Mouse (Mus musculus) cerebellum, postnatal 10 days (tissue): ENCODE measurements around the gene Zfp821.

ENCODE experiments used
- DNase-seq, 2 experiments: peaks; one replicate each; pipeline ENCODE4 v3.0.0; 2021; ENCODE audit warnings: mixed read lengths in 2 of 2

Gene Zfp821

DNA sequence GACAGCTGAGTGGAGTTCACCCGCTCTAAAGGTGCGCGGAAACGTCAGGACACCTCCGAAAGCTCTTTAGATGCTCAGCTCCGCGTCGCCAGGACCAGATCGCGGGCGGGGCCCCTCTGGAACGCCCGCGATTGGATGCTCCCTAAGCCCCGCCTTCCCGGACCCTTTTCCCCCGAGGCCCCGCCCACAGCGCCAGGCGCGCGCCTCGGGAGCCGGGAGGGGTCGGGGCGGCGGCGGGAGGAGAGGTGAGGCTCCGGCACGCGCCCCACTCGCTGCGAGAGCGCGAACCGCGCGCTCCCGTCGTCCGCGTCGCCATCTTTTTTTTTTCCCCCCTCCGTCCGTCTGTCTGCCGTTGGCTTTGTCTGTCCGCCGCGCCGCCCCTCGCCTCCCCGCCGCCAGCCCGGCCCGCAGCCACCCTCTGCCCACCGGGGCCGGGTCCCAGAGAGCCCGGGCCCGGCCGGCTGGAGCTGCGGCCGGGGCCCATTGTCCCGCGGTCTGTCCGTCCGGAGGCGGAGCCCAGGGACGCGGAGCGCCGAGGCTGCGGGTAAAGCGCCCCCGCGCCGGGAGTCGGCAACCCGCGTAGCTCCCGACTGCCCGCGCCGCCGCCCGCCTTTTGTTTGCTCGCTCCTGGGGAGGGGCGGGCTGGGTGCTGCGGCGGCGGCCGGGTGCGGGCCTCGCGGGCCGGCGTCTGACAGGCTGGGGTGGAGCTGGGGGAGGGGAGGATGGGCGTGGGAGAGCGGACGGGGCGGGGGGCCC, at the start of gene Zfp821:
Gene Zfp821, plus strand, starts transcription at position 227 of the 756 bp plus-strand sequence.
- peak; percentile 98 to 99 for DNase-seq

DNA sequence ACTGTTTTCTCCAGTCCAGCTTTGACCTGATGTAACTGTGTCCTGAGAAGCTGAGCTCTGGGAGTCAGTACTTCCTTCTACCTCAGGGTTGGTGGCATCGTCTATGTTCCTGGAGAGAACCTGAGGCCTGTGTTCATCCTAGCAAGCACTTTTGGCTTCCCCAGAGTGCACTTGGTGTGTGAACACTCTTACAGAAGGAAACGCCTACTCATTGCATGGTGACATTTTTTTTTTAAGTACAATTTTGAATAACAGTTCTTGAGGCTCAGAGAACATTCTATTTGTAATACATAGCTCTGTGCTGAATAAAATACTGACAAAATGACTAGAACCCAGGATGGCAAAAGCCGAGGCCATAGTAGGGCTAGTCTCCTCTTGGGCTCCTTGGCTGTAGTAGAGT, 48.5 kb upstream of the Zfp821 start:
- DNase-seq: no peak

DNA sequence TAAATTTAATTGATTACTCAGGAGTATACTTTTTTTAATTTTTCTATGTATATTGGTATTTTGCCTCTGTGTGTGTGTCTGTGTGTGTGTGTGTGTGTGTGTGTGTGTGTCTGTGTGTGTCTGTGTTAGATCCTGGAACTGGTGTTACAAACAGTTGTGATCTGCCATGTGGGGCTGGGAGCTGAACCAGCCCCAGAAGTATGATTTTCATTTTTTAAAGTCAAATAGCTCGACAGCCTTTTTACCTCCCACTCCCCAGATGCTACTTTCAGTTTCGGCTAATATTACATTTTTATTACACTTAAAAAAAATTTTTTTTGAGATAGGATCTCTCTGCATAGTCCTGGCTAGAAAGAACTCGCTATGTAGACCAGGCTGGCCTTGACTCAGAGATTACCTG, 43.0 kb upstream of the Zfp821 start:
- no peak for DNase-seq

DNA sequence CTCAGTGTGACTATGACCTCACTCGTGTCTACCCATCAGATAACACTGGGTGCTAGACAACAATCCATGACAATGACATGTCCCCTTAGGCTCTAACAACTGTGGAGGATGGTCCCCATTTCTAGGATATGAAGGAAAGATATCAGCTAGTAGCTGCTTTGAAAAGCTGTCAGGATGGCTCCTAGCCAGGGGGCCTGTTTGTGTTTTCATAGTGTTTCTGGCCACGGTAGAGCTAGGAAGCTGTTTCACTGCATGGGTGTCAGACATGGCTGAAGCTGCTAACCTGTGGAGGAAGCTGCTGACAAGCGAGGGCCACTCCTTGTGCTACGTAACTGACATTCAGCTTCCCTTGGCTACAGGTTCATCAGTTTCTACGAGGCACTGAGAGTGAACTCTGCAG, 38.7 kb upstream of the Zfp821 start:
- no peak for DNase-seq

DNA sequence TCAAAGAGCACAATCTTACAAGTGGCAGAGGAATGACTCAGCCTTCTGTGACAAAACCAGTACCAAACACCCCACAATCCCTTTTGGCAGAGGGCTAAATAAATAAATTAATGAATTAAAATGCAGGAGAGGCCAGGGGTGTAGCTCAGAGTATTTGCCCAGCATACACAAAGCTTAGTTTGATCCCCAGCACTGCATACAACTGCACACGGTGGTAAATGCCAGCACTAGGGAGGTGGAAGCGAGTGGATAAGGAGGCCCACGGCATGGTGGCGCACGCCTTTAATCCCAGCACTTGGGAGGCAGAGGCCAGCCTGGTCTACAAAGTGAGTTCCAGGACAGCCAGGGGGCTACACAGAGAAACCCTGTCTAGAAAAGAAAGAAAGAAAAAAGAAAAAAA, 32.7 kb upstream of the Zfp821 start:
- DNase-seq: no peak

DNA sequence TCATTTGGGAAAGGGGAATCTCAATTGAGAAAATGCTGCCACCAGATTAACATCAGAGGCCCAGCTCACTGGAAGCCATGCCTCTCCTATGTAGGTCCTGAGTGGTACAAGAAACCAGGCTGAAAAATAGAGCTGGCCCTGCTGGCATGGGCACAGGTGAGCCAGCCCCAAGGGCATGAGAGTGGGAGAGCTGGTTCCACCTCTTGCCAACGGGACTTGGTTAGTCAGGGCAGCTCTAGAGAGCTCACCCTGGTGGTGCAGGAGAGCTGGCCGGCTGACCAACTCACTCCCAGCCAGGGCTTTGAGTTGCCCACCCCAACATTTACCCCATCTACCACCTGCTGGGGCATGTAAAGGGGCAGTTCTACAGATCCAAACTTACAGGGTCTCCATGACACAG, 31.8 kb upstream of the Zfp821 start:
- no peak for DNase-seq

DNA sequence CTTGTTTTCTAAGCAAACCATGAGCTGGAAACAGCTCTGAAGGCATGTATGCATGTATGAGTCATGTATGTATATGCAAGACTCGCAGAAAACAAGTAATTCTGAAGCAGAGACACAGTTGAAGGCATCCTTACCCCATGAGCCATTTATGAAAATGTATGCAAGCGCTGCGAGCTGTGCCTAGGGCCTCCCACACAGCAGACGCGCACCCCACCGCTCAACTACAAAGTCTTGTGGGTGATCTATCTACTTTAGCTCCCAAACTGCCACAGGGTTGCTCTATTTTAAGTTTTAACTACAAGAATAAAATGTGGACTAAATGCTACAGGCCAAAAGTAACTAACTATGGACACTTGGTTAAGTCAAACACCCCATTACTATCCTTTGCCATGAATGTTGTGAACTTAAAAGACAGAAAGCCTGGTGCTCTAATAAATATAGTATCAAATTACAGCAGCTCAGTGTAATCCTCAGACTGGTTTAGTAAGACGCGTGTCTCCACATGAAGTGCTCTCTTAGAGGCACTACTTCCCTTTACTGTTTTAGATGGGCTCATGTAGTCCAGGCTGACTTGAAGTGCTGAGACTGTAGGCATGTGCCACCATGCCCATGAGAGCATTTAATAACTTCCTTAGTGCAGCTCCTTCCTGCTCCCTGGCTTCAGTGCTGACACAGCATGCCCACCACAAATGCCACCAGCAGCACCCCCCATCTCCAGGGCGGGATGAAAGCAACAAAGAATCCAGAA, 29.3 kb upstream of the Zfp821 start:
- DNase-seq: no peak

DNA sequence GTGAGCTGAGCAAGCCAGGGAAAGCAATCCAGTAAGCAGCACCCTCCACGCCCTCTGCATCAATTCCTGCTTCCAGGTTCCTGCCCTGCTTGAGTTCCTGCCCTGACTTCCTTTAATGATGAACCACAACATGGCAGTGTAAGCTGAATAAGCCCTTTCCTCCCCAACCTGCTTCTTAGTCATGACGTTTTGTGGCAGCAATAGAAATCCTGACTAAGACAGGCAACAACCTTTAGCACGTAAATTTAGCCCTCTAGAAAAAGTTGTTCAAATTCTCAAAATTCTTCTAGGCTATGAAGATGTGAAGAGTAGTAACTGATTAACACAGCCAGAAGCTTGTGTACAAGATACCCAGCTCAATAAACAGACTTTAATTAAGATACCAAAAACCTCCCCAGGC, 23.8 kb upstream of the Zfp821 start:
- DNase-seq: no peak

DNA sequence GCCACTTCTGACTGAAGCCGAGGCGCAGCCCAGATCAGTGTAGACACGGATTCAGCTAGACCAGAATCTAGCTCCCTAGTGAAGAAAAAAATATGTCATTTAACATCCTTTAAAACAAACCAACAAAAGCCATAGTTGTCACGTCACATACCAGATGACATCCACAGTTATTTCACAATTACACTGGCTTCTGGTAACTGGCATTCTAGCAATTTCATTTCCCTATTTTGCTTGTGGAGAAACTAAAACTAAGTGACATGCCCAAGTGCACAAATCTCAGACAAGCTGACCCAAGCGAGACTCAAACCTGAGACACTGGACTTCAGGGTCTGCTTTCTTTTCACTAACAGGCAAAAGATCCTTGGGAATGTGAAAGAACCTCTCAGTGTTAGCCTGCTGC, 23.2 kb upstream of the Zfp821 start:
- DNase-seq: no peak

DNA sequence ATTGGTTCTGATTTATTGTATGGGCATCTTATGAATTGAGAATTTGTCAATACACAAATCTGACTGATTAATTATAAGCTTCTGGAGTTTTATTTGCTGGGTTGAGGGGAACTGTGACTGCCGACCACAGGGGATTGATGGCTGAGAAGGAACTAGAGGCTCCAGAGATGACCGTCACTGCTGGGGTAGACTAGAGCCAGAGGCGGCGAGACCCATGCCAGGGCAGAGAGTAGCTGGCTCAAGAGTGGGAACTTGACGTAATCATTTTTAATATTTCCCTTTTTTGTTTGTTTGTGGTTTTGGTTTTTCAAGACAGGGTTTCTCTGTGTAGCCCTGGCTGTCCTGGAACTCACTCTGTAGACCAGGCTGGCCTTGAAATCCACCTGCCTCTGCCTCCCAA, 18.1 kb upstream of the Zfp821 start:
- DNase-seq: no peak

DNA sequence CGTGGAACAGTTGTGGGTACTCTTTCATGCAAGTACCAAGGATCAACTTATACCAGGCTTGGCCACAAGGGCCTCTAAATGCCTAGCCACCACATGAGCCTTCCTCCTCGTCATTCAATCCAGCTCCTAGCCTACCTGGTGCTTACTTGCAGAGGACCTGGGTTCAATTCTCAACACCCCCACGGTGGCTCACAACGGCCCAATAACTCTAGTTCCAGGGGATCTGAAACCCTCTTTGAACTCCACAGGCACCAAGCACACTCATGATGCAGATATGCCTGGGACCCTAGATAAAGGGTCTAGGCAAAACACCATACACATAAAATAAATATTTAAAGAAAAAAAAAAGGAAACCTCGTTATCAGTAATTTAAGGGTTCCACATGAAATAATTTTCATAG, 13.6 kb upstream of the Zfp821 start:
- peak; percentile 33 to 38 for DNase-seq

DNA sequence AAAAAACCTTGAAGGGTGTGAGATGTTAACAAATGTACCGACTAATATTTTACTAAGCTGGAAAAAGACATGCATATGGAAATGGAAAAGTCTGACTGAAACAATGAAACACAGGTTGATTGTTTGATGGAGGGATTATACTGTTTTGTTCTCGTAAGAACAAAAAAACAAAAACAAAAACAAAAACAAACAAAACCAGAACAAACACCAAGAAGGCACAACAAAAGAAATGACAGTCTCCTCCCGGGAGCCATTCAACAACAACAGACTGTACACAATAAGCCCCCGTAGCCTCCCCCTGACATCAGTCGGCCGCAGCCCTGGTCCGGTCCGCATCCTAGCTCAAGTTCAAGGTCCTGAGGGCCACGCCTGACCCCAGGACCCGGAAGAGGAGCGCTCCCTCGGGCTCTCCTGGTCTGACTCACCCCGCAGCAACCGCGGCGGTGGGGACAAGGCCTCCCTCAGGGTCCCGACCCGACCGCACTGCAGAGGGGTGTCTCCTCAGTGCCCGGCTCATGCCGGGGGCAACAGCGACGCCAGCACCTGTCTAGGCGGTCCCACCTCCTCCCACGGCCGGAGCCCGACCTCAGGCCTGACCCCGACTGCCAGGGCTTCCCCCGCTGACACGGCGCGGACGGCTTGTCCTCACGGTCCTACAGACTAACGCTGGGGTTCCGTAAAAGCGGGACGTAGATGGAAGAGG, 12.8 kb upstream of the Zfp821 start:
- no peak for DNase-seq

DNA sequence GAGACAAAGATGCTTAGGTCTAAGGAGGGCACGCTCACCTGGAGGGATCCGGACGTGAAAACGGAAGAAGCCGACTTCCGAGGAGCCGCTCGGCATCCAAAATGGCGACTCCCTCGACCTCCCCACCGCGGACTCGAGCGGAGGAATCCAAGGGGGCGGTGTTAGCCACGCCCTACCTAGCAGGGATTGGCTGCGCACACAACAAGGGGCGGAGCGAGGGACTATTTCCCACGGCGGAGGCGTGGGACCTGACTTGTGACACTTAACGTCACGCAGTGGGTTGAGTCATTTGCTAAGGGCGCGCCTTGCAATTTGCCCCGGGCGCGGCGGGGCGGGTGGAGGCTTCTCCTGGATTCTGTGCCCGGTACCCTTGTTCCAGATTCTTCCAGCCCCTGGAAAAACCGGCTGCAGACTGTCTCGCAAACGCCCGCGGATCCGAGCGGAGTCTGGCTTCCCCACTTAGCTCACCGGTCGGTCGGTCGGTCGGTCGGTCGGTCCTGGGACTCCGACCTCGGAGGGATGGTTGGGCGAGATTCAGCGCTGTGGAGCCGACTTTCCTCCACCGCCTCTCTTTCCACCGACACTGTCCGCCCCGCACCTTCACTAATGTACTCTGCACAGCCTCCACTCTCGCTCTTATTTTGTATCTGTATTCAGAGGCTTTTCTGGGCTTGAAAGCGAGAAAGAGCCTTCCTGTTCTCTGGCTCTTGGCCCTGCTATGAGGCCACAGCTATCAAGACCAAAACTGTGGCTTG, 12.0 kb upstream of the Zfp821 start, which contains the start of gene Ist1:
Gene Ist1, minus strand, starts transcription at position 115 of the 755 bp plus-strand sequence.
- DNase-seq: peak; percentile 99

DNA sequence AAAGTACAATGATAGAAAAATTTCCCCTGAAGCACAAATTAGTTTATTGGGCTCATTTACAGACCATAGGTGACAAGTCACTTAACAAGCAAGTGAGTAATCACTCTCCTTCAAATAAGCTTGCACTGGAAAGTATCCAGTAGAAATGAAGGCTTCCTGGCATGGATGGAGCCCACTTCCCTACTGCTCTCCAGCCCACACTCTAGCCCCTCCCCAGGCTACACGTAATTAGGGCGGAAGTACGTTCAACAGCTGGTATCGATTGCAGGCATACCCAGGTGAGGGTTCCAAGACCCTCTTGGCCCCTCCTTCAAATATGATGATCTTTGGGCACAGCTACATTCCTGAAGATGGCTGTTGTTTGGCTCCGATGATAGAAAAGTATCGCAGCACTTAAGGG, 11.2 kb upstream of the Zfp821 start:
- peak; percentile 16 to 19 for DNase-seq

DNA sequence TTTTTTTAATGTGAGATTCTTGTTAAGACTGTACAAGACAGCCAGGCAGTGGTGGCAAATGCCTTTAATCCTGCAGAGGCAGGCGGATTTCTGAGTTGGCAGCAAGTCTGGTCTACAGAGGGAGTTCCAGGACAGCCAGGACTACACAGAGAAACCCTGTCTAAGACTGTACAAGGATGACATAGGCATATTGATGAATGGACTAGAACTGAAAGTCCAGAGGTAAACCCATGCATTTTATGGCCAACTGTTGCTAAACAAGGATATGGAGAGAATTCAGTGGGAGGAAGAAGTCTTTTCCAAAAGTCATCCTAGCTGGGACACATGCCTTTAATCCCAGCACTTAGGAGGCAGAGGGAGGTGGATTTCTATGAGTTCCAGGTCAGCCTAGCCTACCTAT, 7.6 kb upstream of the Zfp821 start:
- DNase-seq: no peak

DNA sequence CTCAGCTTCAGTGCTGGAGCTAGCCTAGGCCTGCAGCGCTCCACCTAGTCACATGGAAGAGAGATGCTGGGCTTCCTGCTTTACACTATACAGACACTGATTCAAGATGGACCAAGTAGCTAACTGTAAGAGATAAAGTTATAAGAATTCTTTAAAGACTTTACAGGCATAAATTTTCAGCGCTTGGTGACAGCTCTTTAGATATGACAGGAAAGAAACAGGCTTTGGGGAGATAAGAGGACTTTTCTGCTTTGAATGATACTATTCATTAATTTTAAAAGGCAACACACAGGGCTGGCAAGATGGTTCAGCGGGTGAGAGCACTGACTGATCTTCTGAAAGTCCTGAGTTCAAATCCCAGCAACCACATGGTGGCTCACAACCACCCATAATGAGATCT, 6.9 kb upstream of the Zfp821 start:
- no peak for DNase-seq

DNA sequence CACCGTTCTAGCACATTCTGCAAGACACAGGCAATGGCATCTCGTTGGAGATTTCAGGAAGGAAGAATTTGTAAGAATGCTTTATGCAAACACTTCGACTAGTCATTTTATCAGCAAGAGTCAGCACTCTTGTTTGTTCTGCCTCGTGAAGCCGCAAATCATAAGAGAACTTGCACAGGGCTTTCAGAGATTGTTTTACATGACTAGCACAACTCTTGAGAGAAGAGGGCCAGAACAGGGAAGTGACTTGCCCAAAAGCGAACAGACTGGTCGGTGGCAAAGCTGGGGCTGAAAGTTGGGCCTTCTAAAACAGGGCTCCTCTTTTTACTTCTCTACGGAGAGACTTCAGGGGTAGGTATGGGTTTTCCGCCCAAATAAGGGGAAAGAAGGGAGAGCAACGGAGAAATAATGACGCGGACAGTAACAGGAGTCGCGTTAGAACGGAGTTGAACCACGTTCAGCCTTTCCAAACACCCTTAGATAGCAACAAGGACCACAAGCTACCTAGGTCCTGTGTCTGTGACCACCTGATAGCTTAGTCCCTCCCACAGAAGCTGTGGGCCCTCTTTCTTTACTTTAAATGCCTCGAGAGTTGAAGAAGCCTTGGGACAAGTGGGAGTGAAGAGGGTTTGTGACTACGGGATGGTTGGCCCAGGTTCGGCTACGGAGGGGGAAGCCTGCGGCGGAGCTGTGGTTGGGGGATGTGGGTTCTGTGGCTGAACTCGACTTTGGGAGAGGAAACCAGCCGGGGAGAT, 604 bp upstream of the Zfp821 start:
- DNase-seq: no peak

DNA sequence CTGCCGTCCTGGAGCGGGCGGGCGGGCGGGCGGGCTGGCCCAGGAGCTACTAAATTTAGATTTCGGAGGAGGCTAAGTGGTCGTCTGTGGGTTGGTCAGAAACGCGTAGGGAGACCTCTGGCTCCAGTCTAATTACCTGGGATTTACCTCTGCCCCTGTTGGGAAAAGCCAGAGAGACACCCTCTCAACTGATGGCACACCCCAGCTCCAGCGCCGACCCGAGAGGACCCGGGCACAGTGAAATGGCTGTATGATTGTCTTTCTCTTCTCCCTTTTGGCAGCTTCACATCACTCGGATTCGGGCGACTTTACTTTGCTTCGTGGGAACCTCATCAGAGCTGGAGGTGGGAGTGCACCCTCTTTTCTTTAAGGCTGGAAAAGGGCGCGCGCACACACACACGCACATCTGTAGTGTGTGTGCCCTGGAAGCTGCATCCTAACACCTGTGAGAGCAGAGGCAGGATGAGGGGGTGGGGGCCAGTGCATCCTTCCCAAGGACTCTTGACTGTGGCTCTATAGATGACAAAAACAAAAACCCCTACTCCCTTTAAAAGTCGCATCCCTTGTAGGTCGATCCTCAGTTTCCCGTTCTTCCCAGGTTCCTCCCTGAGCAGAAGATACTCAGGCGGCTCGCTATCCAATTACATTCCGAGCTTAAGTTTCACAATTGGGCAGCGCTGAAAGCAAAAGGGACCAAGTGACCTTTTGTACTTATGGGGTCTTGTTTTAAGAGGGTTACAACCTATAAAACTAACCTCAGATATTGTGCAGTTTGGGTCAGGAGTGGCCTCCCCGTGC, 929 bp downstream of the Zfp821 start:
- DNase-seq: no peak

DNA sequence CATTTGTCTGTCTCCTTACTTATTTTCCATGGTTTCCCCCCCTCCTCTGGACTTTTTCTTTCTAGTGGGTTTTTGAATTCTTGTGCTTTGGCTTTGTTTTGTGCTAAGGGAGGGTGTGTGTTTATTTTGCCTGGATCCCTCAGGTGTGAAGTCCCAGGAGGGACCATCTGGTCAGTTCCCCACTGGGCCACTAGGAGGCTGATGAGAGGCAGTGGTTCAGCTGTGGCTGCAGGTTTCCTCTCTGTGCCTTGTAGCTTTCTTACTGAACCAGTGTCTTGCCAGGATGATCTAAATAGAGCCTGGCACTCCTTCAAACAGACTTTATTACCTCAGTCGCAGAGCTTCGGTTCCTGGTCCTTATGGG, 1.5 kb downstream of the Zfp821 start:
- DNase-seq: peak; percentile 85 to 89

DNA sequence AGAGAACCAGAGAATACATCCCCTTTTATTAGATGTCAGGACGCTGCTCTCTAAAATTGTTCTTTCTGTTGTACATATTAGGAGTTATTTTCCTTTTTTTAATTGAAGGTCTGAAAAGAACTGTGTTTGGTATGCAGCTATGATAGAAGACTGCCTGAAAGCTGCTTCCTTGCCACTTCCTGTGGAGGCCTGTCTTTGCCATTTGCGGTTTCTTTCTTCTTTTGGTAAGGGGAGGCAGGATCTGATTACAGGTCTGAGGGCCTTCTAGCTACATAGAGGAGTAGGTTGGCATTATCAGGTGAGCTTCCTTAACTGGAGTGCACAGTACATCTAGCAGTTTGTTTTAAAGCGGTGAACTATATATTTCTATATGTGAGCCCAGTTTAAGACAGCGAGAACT, 2.6 kb downstream of the Zfp821 start:
- no peak for DNase-seq

DNA sequence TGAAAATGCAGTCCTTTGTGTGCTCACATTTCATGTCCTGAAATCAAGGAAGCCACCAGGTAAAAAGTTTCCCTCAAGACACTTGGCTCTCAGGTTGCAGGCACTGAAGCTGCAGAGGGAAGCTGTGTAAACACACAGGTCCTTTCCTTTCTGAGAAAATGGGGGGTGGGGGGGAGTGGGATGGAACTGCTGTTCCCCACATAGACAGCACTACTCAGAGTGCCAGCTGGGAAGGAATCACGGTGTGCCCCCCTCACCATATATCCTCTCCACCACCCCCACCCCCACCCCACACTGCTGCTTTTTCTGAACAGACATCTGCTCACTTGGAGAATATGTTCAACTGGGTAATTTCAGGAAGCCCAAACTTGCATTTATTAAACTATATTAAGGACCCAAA, 7.2 kb downstream of the Zfp821 start:
- no peak for DNase-seq

DNA sequence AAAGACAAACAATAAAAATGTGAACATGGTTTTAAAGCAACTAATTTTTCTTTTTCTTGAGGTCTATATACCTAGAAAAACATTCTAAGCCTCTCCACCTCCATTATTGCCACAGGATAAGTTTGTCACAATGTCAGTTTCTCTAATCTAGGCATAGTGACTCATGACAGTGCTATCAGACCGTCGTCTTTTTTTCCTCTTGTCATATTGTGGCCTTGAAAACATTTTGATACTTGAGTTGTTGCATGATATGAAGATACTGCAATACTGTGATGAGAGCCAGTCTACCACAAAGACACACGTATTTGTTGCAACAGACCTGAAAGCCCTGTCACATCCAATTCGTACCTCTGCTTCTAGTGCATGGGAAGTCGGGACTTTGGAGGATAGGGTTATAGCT, 9.6 kb downstream of the Zfp821 start:
- DNase-seq: no peak
